Mouse (Mus musculus): ENCODE measurements around the gene Rab11b. TPM values are rescaled to one million over a fixed set of nuclear protein-coding genes. Genes with fewer than 3 reads are reported as not detected.
"Not testable (repeated sequence)": the region's sequence is repeated elsewhere in the genome, so short reads cannot be mapped to it uniquely, and the experiment has no call there.

Gene Rab11b
- polyA plus RNA-seq, 1 experiment, result 225 TPM

GRCm38 (mm10) chr17:33744686-33745384 is 15.5 kb downstream of the Rab11b start:
- WGBS, result 92% methylated on average over 5 of the region's 5 CpGs
- H3K27me3 ChIP-seq (ENCODE audit: control insufficient read depth, insufficient read depth, low read length), result no peaks in the 10 kb centered on the region
- DNase-seq (ENCODE audit: low read depth in 1 of 2, low spot score in 2 of 2), result no peak
- peaks cover 25% of the 10 kb centered on the region for H3K36me3 ChIP-seq (ENCODE audit: control insufficient read depth, insufficient read depth, low read length)
- TF ChIP-seq POLR2A (IDR thresholded peaks at IDR 0.05; ENCODE audit: low read depth, low read length) (no peak), CTCF (IDR thresholded peaks at IDR 0.05; ENCODE audit: extremely low read depth, insufficient read depth, insufficient read length, insufficient replicate concordance) (no peak)
- no peak overlapping the region for H3K27ac ChIP-seq (ENCODE audit: insufficient read depth, low read length)
- H3K4me3 ChIP-seq (ENCODE audit: extremely low read depth, insufficient read depth, insufficient read length), result no peak overlapping the region
- H3K4me1 ChIP-seq (ENCODE audit: control insufficient read depth, insufficient read depth, insufficient read length), result no peaks in the 10 kb centered on the region

- no peak overlapping the region for H3K4me3 ChIP-seq (ENCODE audit: extremely low read depth, insufficient read depth, insufficient read length)
- DNase-seq (ENCODE audit: low read depth in 1 of 2, low spot score in 2 of 2), result no peak
- 91% methylated on average over 1 of the region's 1 CpGs for WGBS
- no peaks in the 10 kb centered on the region for H3K27me3 ChIP-seq (ENCODE audit: control insufficient read depth, insufficient read depth, low read length)
- no peak overlapping the region for H3K27ac ChIP-seq (ENCODE audit: insufficient read depth, low read length)
- H3K4me1 ChIP-seq (ENCODE audit: control insufficient read depth, insufficient read depth, insufficient read length), result no peaks in the 10 kb centered on the region
- no peak for TF ChIP-seq CTCF (IDR thresholded peaks at IDR 0.05; ENCODE audit: extremely low read depth, insufficient read depth, insufficient read length, insufficient replicate concordance)
- H3K36me3 ChIP-seq (ENCODE audit: control insufficient read depth, insufficient read depth, low read length), result peaks cover 7% of the 10 kb centered on the region
These were observed 17.9 kb downstream of the Rab11b start for GRCm38 (mm10) chr17:33742420-33742819.

DNA sequence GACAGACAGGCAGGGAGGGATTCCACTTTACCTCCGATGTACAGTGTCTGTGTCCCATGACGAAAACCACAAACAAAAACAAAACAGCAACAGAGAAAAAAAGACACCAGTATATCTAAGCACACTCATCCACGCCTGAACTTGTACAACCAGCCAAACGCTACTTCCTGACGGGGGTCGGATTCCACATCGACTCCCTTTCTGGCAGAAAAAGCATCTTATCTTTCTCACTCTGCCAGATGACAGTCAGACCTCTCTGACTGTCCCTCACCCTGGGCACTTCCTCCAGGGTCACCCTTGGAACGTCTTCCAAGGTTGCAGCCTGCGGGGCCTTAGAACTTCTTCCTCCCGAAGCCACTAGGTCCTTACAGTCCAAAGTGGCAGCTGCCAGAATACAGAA is 26.8 kb downstream of the Rab11b start:
- H3K36me3 ChIP-seq (ENCODE audit: control insufficient read depth, insufficient read depth, low read length); H3K27me3 ChIP-seq (ENCODE audit: control insufficient read depth, insufficient read depth, low read length); DNase-seq (ENCODE audit: low read depth in 1 of 2, low spot score in 2 of 2); H3K4me3 ChIP-seq (ENCODE audit: extremely low read depth, insufficient read depth, insufficient read length); H3K27ac ChIP-seq (ENCODE audit: insufficient read depth, low read length); H3K4me1 ChIP-seq (ENCODE audit: control insufficient read depth, insufficient read depth, insufficient read length): not testable (repeated sequence)
- 76% methylated on average over 10 of the region's 10 CpGs for WGBS

GRCm38 (mm10) chr17:33732556-33733083 is 27.7 kb downstream of the Rab11b start:
- not testable (repeated sequence) for H3K36me3 ChIP-seq (ENCODE audit: control insufficient read depth, insufficient read depth, low read length); H3K27me3 ChIP-seq (ENCODE audit: control insufficient read depth, insufficient read depth, low read length); H3K4me3 ChIP-seq (ENCODE audit: extremely low read depth, insufficient read depth, insufficient read length); DNase-seq (ENCODE audit: low read depth in 1 of 2, low spot score in 2 of 2); H3K27ac ChIP-seq (ENCODE audit: insufficient read depth, low read length); H3K4me1 ChIP-seq (ENCODE audit: control insufficient read depth, insufficient read depth, insufficient read length)
- WGBS, result 74% methylated on average over 9 of the region's 9 CpGs

- no peak for TF ChIP-seq CTCF (IDR thresholded peaks at IDR 0.05; ENCODE audit: extremely low read depth, insufficient read depth, insufficient read length, insufficient replicate concordance)
- no peak for TF ChIP-seq POLR2A (IDR thresholded peaks at IDR 0.05; ENCODE audit: low read depth, low read length)
- Histone ChIP-seq H3K36me3 (ENCODE audit: control insufficient read depth, insufficient read depth, low read length) (no peaks in the 10 kb centered on the region), H3K27ac (ENCODE audit: insufficient read depth, low read length) (no peak overlapping the region), H3K4me1 (ENCODE audit: control insufficient read depth, insufficient read depth, insufficient read length) (no peaks in the 10 kb centered on the region), H3K27me3 (ENCODE audit: control insufficient read depth, insufficient read depth, low read length) (no peaks in the 10 kb centered on the region), H3K4me3 (ENCODE audit: extremely low read depth, insufficient read depth, insufficient read length) (no peak overlapping the region)
- no peak for DNase-seq (ENCODE audit: low read depth in 1 of 2, low spot score in 2 of 2)
- 44% methylated on average over 2 of the region's 2 CpGs for WGBS
These were observed 31.1 kb downstream of the Rab11b start for GRCm38 (mm10) chr17:33729215-33729614.

DNA sequence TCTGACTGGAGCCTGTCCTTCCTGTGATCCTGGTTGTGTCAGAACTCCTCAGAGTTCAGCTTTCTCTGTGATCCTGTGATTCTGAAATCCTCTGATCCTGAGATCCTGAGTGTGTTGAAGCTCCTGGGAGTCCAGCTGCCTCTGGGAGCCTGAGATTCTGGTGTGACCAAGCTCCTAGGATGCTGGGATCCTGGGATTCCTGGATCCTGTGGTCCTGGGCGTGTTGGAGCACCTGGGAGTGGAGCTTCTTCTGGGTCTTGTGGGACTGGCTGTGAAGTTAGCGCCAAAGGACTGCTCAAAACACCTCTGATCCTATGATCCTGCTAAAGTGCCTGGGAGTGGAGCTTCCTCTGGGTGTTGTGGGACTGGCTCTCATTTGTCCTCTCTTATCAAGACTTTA is 31.9 kb downstream of the Rab11b start:
- Histone ChIP-seq H3K27me3 (ENCODE audit: control insufficient read depth, insufficient read depth, low read length) (no peaks in the 10 kb centered on the region), H3K4me3 (ENCODE audit: extremely low read depth, insufficient read depth, insufficient read length) (no peak overlapping the region), H3K36me3 (ENCODE audit: control insufficient read depth, insufficient read depth, low read length) (no peaks in the 10 kb centered on the region), H3K27ac (ENCODE audit: insufficient read depth, low read length) (no peak overlapping the region), H3K4me1 (ENCODE audit: control insufficient read depth, insufficient read depth, insufficient read length) (no peaks in the 10 kb centered on the region)
- WGBS, result 86% methylated on average over 2 of the region's 2 CpGs
- TF ChIP-seq CTCF (IDR thresholded peaks at IDR 0.05; ENCODE audit: extremely low read depth, insufficient read depth, insufficient read length, insufficient replicate concordance), result no peak
- DNase-seq (ENCODE audit: low read depth in 1 of 2, low spot score in 2 of 2), result no peak

GRCm38 (mm10) chr17:33719736-33720378 is 40.5 kb downstream of the Rab11b start:
- TF ChIP-seq POLR2A (IDR thresholded peaks at IDR 0.05; ENCODE audit: low read depth, low read length), result no peak
- TF ChIP-seq CTCF (IDR thresholded peaks at IDR 0.05; ENCODE audit: extremely low read depth, insufficient read depth, insufficient read length, insufficient replicate concordance), result no peak
- Histone ChIP-seq H3K27me3 (ENCODE audit: control insufficient read depth, insufficient read depth, low read length) (no peaks in the 10 kb centered on the region), H3K4me3 (ENCODE audit: extremely low read depth, insufficient read depth, insufficient read length) (no peak overlapping the region), H3K36me3 (ENCODE audit: control insufficient read depth, insufficient read depth, low read length) (no peaks in the 10 kb centered on the region), H3K4me1 (ENCODE audit: control insufficient read depth, insufficient read depth, insufficient read length) (peaks cover 4% of the 10 kb centered on the region; the same call in 1 of the 2 replicates), H3K27ac (ENCODE audit: insufficient read depth, low read length) (no peak overlapping the region)
- no peak for DNase-seq (ENCODE audit: low read depth in 1 of 2, low spot score in 2 of 2)
- WGBS, result 96% methylated on average over 7 of the region's 7 CpGs
